Mouse (Mus musculus) MEL (cell line): ENCODE data around the gene Fkbp5. TPM values are rescaled to one million over a fixed set of nuclear protein-coding genes. Genes with fewer than 3 reads are reported as not detected.

Experiments used
- DNase-seq: peaks from one replicate; pipeline ENCODE4 v3.0.0; 2011; ENCODE audit warnings: low read depth, low spot score
- H3K27ac ChIP-seq: 2 replicates; pipeline ENCODE4 v1.5.1; 2012; ENCODE audit warnings: low read depth, mild to moderate bottlenecking, control low read depth, low read length, moderate library complexity; ENCODE audit not compliant: control insufficient read depth
- H3K27me3 ChIP-seq, 2 experiments: fragments of 150-350 bp in 1 of 2; sonication (generic) in 1 of 2; 2 replicates each; pipeline ENCODE4 v1.6.1; 2012; ENCODE audit warnings: low read length in 2 of 2, mild to moderate bottlenecking in 2 of 2, improper control_type of control experiment in 1 of 2, moderate library complexity in 1 of 2; ENCODE audit not compliant: insufficient read depth in 2 of 2, control insufficient read depth in 1 of 2
- H3K36me3 ChIP-seq, 2 experiments: 2 replicates each; pipeline ENCODE4 v1.6.1; 2012 to 2014; ENCODE audit warnings: low read length in 2 of 2, improper control_type of control experiment in 1 of 2, inconsistent platforms in 1 of 2, mild to moderate bottlenecking in 1 of 2; ENCODE audit not compliant: insufficient read depth in 2 of 2, control insufficient read depth in 1 of 2
- H3K4me1 ChIP-seq, 2 experiments: fragments of 150-350 bp in 1 of 2; sonication (generic) in 1 of 2; 2 replicates each; pipeline ENCODE4 v1.6.1; 2012; ENCODE audit warnings: low read length in 2 of 2, improper control_type of control experiment in 1 of 2, mild to moderate bottlenecking in 1 of 2; ENCODE audit not compliant: insufficient read depth in 2 of 2, control insufficient read depth in 1 of 2
- H3K4me3 ChIP-seq, 2 experiments: fragments of 150-350 bp in 1 of 2; sonication (generic) in 1 of 2; 2 replicates each; pipeline ENCODE4 v1.5.1; 2012; ENCODE audit warnings: low read depth in 2 of 2, low read length in 2 of 2, mild to moderate bottlenecking in 2 of 2, moderate library complexity in 2 of 2, control low read depth in 1 of 2, improper control_type of control experiment in 1 of 2; ENCODE audit not compliant: control insufficient read depth in 1 of 2, insufficient read depth in 1 of 2
- H3K79me2 ChIP-seq: 2 replicates; pipeline ENCODE4 v1.6.1; 2012; ENCODE audit warnings: mild to moderate bottlenecking, low read length, moderate library complexity; ENCODE audit not compliant: control insufficient read depth, poor library complexity, insufficient read depth
- H3K9ac ChIP-seq: 2 replicates; pipeline ENCODE4 v1.6.1; 2012; ENCODE audit warnings: low read depth, mild to moderate bottlenecking, control low read depth, low read length, moderate library complexity; ENCODE audit not compliant: control insufficient read depth, poor library complexity, severe bottlenecking
- H3K9me3 ChIP-seq: fragments of 150-350 bp; sonication (generic); replicated peaks from 2 replicates; pipeline ENCODE4 v1.6.1; 2012; ENCODE audit warnings: mild to moderate bottlenecking, low read length, improper control_type of control experiment, moderate library complexity; ENCODE audit not compliant: insufficient read depth
- E2F4 ChIP-seq: IDR thresholded peaks from 2 replicates; pipeline ENCODE4 v1.6.1; 2011; ENCODE audit warnings: low read depth, low read length, improper control_type of control experiment, borderline replicate concordance
- ELF1 ChIP-seq: IDR thresholded peaks from 2 replicates; pipeline ENCODE4 v1.6.1; 2014; ENCODE audit warnings: low read depth, mild to moderate bottlenecking, inconsistent platforms, low read length, improper control_type of control experiment, moderate library complexity
- KAT2A ChIP-seq: conservative IDR thresholded peaks from 2 replicates; pipeline ENCODE4 v1.6.1; 2012; ENCODE audit warnings: low read depth, low read length, improper control_type of control experiment, inconsistent platforms
- MAFK ChIP-seq: IDR thresholded peaks from 2 replicates; pipeline ENCODE4 v1.6.1; 2011; ENCODE audit warnings: low read depth, mild to moderate bottlenecking, low read length, improper control_type of control experiment, borderline replicate concordance
- MAX ChIP-seq: IDR thresholded peaks from 2 replicates; pipeline ENCODE4 v1.6.1; 2011; ENCODE audit warnings: low read length, improper control_type of control experiment
- MEF2A ChIP-seq: IDR thresholded peaks from 2 replicates; pipeline ENCODE4 v1.6.1; 2014; ENCODE audit warnings: low read depth, mild to moderate bottlenecking, inconsistent platforms, low read length, improper control_type of control experiment; ENCODE audit not compliant: poor library complexity, insufficient replicate concordance, severe bottlenecking; ENCODE audit errors: extremely low read depth
- MXI1 ChIP-seq: IDR thresholded peaks from 2 replicates; pipeline ENCODE4 v1.6.1; 2011; ENCODE audit warnings: mild to moderate bottlenecking, low read depth, low read length, improper control_type of control experiment
- MYB ChIP-seq: IDR thresholded peaks from 2 replicates; pipeline ENCODE4 v1.6.1; 2011; ENCODE audit warnings: mild to moderate bottlenecking, low read depth, low read length, improper control_type of control experiment
- MYC ChIP-seq: IDR thresholded peaks from 2 replicates; pipeline ENCODE4 v1.6.1; 2011; ENCODE audit warnings: low read depth, mild to moderate bottlenecking, low read length, improper control_type of control experiment, moderate library complexity
- POLR2AphosphoS2 ChIP-seq: IDR thresholded peaks from 2 replicates; pipeline ENCODE4 v1.6.1; 2011; ENCODE audit warnings: low read length, improper control_type of control experiment
- RAD21 ChIP-seq: IDR thresholded peaks from 2 replicates; pipeline ENCODE4 v1.6.1; 2011; ENCODE audit warnings: mild to moderate bottlenecking, low read depth, low read length, improper control_type of control experiment
- RCOR1 ChIP-seq: IDR thresholded peaks from 2 replicates; pipeline ENCODE4 v1.6.1; 2012; ENCODE audit warnings: low read depth, mild to moderate bottlenecking, inconsistent platforms, low read length, improper control_type of control experiment
- TCF12 ChIP-seq: IDR thresholded peaks from 2 replicates; pipeline ENCODE4 v1.6.1; 2014; ENCODE audit warnings: low read depth, mild to moderate bottlenecking, inconsistent platforms, low read length, improper control_type of control experiment, moderate library complexity
- UBTF ChIP-seq: IDR thresholded peaks from 2 replicates; pipeline ENCODE4 v1.6.1; 2012; ENCODE audit warnings: low read depth, mild to moderate bottlenecking, inconsistent platforms, low read length, improper control_type of control experiment, moderate library complexity, borderline replicate concordance; ENCODE audit not compliant: insufficient read depth
- USF1 ChIP-seq: IDR thresholded peaks from 2 replicates; pipeline ENCODE4 v1.6.1; 2014; ENCODE audit warnings: low read depth, mild to moderate bottlenecking, inconsistent platforms, low read length, improper control_type of control experiment, moderate library complexity
- USF2 ChIP-seq, 2 experiments: IDR thresholded peaks; 2 replicates each; pipeline ENCODE4 v1.6.1; 2011 to 2012; ENCODE audit warnings: improper control_type of control experiment in 2 of 2, low read length in 2 of 2, borderline replicate concordance in 1 of 2, inconsistent platforms in 1 of 2, low read depth in 1 of 2, mild to moderate bottlenecking in 1 of 2; ENCODE audit not compliant: insufficient read depth in 1 of 2
- ZKSCAN1 ChIP-seq: IDR thresholded peaks from 2 replicates; pipeline ENCODE4 v1.6.1; 2012; ENCODE audit warnings: low read depth, mild to moderate bottlenecking, inconsistent platforms, low read length, improper control_type of control experiment, moderate library complexity
- ZMIZ1 ChIP-seq: IDR thresholded peaks from 2 replicates; pipeline ENCODE4 v1.6.1; 2012; ENCODE audit warnings: low read depth, mild to moderate bottlenecking, inconsistent platforms, low read length, improper control_type of control experiment, moderate library complexity
- ZNF384 ChIP-seq: IDR thresholded peaks from 2 replicates; pipeline ENCODE4 v1.6.1; 2012; ENCODE audit warnings: low read depth, mild to moderate bottlenecking, inconsistent platforms, low read length, improper control_type of control experiment
- polyA plus RNA-seq, 2 experiments: library from polyadenylated mRNA; stranded (reverse) in 1 of 2; unstranded in 1 of 2; fragments of >175 nt in 1 of 2; fragments of >200 nt in 1 of 2; gene quantifications; 2 replicates each; pipeline versions ENCODE4 v1.2.1 to v1.2.4; 2012; ENCODE audit warnings: low replicate concordance in 2 of 2, low read depth in 1 of 2; ENCODE audit not compliant: insufficient read length in 2 of 2, insufficient read depth in 1 of 2, missing spikeins in 1 of 2
- total RNA-seq: library from RNA; depleted of rRNA; stranded (reverse); fragments of 300-350 nt; gene quantifications from 2 replicates; pipeline ENCODE4 v1.2.3, GENCODE M21; 2012

Fkbp5 gene
- total and polyA plus RNA-seq, 3 experiments = 16.6 to 184 (median 44.3) TPM

- no peak overlapping the region for H3K9ac ChIP-seq
- no peak for TF ChIP-seq MYC
- TF ChIP-seq MAFK = no peak
- no peak for TF ChIP-seq E2F4
- no peak for TF ChIP-seq POLR2AphosphoS2
- TF ChIP-seq USF1 = no peak
- TF ChIP-seq ZNF384 = no peak
- TF ChIP-seq MYB = no peak
- no peak for TF ChIP-seq MAX
- no peak for TF ChIP-seq MXI1
- no peak for TF ChIP-seq ZMIZ1
- no peak for TF ChIP-seq RAD21
- TF ChIP-seq RCOR1 = no peak
- no peak for TF ChIP-seq ELF1
- TF ChIP-seq TCF12 = no peak
- no peak for TF ChIP-seq KAT2A
- TF ChIP-seq ZKSCAN1 = no peak
- TF ChIP-seq MEF2A = no peak
- no peak for TF ChIP-seq USF2 (IDR thresholded peaks at IDR 0.05; ENCODE audit: borderline replicate concordance in 1 of 2, insufficient read depth in 1 of 2, low read depth in 1 of 2, low read length in 2 of 2)
- no peak for DNase-seq
- no peaks in the 10 kb centered on the region; a peak in 1 of 4 replicates for H3K36me3 ChIP-seq
- 0 out of 2 replicates have a peak, but pooled peaks cover 1% of the 10 kb centered on the region for H3K79me2 ChIP-seq
- no peak overlapping the region for H3K27ac ChIP-seq
- H3K27me3 ChIP-seq = no peaks in the 10 kb centered on the region
- H3K4me3 ChIP-seq = no peak overlapping the region
- no peaks in the 10 kb centered on the region for H3K9me3 ChIP-seq
- H3K4me1 ChIP-seq = no peaks in the 10 kb centered on the region
Observed at GRCm38 (mm10) chr17:28448225-28448624, 69.1 kb downstream of the Fkbp5 start.

GRCm38 (mm10) chr17:28447789-28448188 is 69.5 kb downstream of the Fkbp5 start:
- Histone ChIP-seq H3K27ac (no peak overlapping the region), H3K9ac (no peak overlapping the region), H3K4me3 (no peak overlapping the region), H3K4me1 (no peaks in the 10 kb centered on the region), H3K9me3 (no peaks in the 10 kb centered on the region), H3K27me3 (no peaks in the 10 kb centered on the region), H3K36me3 (no peaks in the 10 kb centered on the region; a peak in 1 of 4 replicates), H3K79me2 (0 out of 2 replicates have a peak, but pooled peaks cover 1% of the 10 kb centered on the region)
- no peak for TF ChIP-seq UBTF
- DNase-seq = no peak
